Mouse (Mus musculus): ENCODE data around the gene Aox1. TPM values are rescaled to one million over a fixed set of nuclear protein-coding genes. Genes with fewer than 3 reads are reported as not detected.

The Aox1 gene
- polyA plus RNA-seq, 1 experiment from 2014 or later, result 0.10 TPM

- H3K27me3 ChIP-seq, result no peaks in the 10 kb centered on the region
- no peak overlapping the region for H3K9ac ChIP-seq
- no peaks in the 10 kb centered on the region for H3K9me3 ChIP-seq (replicated peaks)
- ATAC-seq (ENCODE audit: low read depth) (no peak), DNase-seq (no peak)
- no peaks in the 10 kb centered on the region for H3K36me3 ChIP-seq
- H3K4me3 ChIP-seq (replicated peaks), result no peak overlapping the region
- no peak overlapping the region for H3K27ac ChIP-seq
- no peaks in the 10 kb centered on the region; the same call in 1 of the 2 replicates for H3K4me1 ChIP-seq (replicated peaks)
- H3K4me2 ChIP-seq, result no peak overlapping the region
- WGBS (ENCODE audit: insufficient replicate concordance), result 81% methylated on average over 10 of the region's 10 CpGs
These were observed 116.3 kb downstream of the Aox1 start for GRCm38 (mm10) chr1:58146026-58146425.

DNA sequence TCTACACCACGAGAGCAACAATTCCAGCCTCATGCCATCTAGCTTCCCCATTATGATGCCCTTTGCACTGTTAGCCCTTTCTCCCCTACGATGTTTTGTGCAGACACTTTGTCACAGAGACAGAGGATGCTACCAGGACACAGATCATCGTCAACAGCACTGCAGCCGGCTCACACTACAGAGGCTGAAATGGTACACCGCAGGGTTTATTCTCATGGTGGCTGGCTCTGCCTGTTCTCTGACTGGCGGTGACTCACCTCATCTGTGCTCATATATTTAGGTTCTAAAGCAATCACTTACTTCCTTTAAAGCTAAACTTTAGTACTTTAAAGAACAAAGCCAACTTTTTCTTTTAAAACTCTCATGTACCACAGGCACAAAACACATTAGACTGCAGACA lies 118.0 kb downstream of the Aox1 start:
- H3K4me2 ChIP-seq, result no peak overlapping the region
- no peak overlapping the region for H3K27ac ChIP-seq
- no peak overlapping the region for H3K4me3 ChIP-seq (replicated peaks)
- no peaks in the 10 kb centered on the region; the same call in 1 of the 2 replicates for H3K4me1 ChIP-seq (replicated peaks)
- H3K36me3 ChIP-seq, result no peaks in the 10 kb centered on the region
- no peaks in the 10 kb centered on the region for H3K9me3 ChIP-seq (replicated peaks)
- ATAC-seq (ENCODE audit: low read depth) (no peak), DNase-seq (no peak)
- no peaks in the 10 kb centered on the region for H3K27me3 ChIP-seq
- WGBS (ENCODE audit: insufficient replicate concordance), result 66% methylated on average over 6 of the region's 6 CpGs
- H3K9ac ChIP-seq, result no peak overlapping the region

DNA sequence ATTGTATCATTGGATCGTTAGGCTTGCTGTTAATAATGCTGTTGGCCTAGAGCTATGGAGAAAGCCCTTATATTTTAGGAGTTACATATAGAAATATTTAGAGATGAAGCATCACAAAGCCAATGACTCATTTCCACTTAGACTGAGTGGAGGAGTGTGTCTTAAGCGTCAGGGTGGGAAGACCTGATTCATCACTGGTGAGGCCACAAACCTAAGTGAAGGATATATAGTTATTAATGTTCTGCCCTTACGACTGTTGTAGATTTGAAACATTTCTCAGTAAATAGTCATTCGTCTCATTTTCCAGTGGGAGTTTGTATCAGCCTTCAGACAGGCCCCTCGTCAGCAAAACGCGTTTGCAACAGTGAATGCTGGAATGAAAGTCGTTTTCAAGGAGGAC lies 122.5 kb downstream of the Aox1 start:
- H3K27ac ChIP-seq, result no peak overlapping the region
- no peak for ATAC-seq (ENCODE audit: low read depth)
- H3K9me3 ChIP-seq (replicated peaks), result no peaks in the 10 kb centered on the region
- no peak overlapping the region for H3K4me2 ChIP-seq
- no peak for DNase-seq
- no peaks in the 10 kb centered on the region for H3K36me3 ChIP-seq
- H3K4me3 ChIP-seq (replicated peaks), result no peak overlapping the region
- H3K27me3 ChIP-seq, result no peaks in the 10 kb centered on the region
- no peak overlapping the region for H3K9ac ChIP-seq
- 60% methylated on average over 8 of the region's 8 CpGs for WGBS (ENCODE audit: insufficient replicate concordance)
- H3K4me1 ChIP-seq (replicated peaks), result no peaks in the 10 kb centered on the region

Other genes starting within 250 kb of the Aox1 start
- 11.3 and 12.9 TPM in 2 replicates for gene Sgo2a, start 34.0 kb upstream of the Aox1 start, polyA plus RNA-seq (2015; fragmentation: Nextera tagmentation; extraction: Ambion mirVana)
- gene Kctd18, start 11.0 kb upstream of the Aox1 start, polyA plus RNA-seq (2015; fragmentation: Nextera tagmentation; extraction: Ambion mirVana), result 2.8 and 3.6 TPM in 2 replicates
- 0.06 and 0.16 TPM in 2 replicates for gene Aox3, start 83.2 kb downstream of the Aox1 start, polyA plus RNA-seq (2015; fragmentation: Nextera tagmentation; extraction: Ambion mirVana)
- 0.27 and 0.31 TPM in 2 replicates for gene Aox4, start 180.5 kb downstream of the Aox1 start, polyA plus RNA-seq (2015; fragmentation: Nextera tagmentation; extraction: Ambion mirVana)
- gene Aox2, start 248.4 kb downstream of the Aox1 start, polyA plus RNA-seq (2015; fragmentation: Nextera tagmentation; extraction: Ambion mirVana), result not detected in 2 replicates